Mouse (Mus musculus): ENCODE measurements around the gene Ctla2b. TPM values are rescaled to one million over a fixed set of nuclear protein-coding genes. Genes with fewer than 3 reads are reported as not detected.

Ctla2b gene
- polyA plus RNA-seq (2015; fragmentation: Nextera tagmentation; extraction: Ambion mirVana), result 2.3 and 3.4 TPM in 2 replicates

GRCm38 (mm10) chr13:60897328-60897727 lies at the start of gene Ctla2b:
Gene Ctla2b (minus strand): TSS chr13:60897447.

GRCm38 (mm10) chr13:60941884-60942283 lies 44.6 kb upstream of the Ctla2b start, which contains the start of gene Tpbpa:
Gene Tpbpa (minus strand): TSS chr13:60941984.

GRCm38 (mm10) chr13:60936500-60936901 lies 39.3 kb upstream of the Ctla2b start, which contains the start of the genes Gm49391 and Ctla2a:
Gene Gm49391 (minus strand): TSS chr13:60936571.
Gene Ctla2a (minus strand): TSS chr13:60936625.

DNA sequence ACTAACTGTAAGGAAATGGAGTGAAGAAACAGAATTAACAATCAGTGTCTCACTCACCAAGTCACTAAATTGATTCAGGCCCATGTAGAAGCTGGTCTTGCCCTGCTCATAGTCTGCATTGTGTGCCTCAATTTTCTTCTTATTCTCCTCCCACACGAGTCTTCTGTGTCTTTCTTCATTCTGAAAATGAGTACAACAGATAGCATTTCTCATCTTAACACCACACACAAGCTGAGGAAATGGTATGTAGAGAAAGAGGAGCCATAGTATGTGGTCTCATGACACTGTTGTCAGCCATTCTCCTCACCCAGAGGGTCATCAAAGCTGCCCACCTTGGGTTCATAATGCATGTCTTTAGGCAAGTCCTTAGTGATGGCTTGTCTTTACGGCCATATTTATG lies 38.2 kb upstream of the Ctla2b start, which contains the start of gene Gm49393:
Gene Gm49393 (minus strand): TSS at position 101 of the 400 bp plus-strand sequence.

DNA sequence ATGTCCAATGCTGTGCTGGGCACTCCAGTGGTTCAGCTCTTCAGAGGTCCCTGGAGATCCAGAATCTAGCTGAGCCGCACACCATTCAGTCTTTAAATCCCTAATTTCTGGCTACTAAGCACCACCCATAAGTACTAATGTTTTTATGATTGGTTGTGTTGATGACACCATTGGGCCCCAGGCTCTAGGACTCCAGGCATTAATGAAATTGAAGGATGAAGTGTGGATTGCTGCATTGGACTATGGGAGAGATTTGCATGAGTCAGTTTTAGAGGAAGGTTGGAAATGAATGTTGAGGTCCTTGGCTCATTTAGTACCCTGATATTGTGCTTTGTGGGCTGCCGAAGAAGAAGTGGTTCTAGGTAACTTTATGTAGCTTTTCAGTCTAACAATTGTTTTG lies 7.5 kb upstream of the Ctla2b start, which contains the start of gene Tpbpb:
Gene Tpbpb (minus strand): TSS at position 101 of the 400 bp plus-strand sequence.

GRCm38 (mm10) chr13:60896794-60897193 lies 453 bp downstream of the Ctla2b start, which contains the start of gene Gm49392:
Gene Gm49392 (minus strand): TSS chr13:60896894.

DNA sequence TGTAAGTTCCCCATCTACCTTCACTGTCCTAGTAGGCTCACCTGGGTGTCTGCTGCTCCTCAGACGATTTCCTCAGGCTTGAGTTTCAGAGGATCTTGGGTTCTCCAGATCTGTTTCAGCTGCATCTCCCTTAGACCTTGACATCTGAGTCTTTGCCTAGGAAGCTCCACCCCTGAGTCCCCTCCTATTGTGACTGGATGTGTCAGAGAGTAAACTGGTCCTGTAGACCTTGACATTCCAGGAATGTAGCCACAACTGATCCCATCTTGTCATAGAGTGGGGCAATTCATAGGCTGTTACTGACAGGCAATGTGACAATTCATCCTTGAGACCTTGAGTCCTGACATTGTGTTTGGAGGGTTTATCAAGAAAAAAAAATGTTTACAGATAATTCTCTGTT lies 33.0 kb downstream of the Ctla2b start, which contains the start of gene 4930486L24Rik:
Gene 4930486L24Rik (minus strand): TSS at position 195 of the 400 bp plus-strand sequence.

Other genes starting within 250 kb of the Ctla2b start
- gene BC051665, start 111.1 kb downstream of the Ctla2b start, polyA plus RNA-seq (2015; fragmentation: Nextera tagmentation; extraction: Ambion mirVana), result not detected in 2 replicates
- gene Ctsll3, start 94.6 kb downstream of the Ctla2b start, polyA plus RNA-seq (2015; fragmentation: Nextera tagmentation; extraction: Ambion mirVana), result not detected in 2 replicates
- not detected in 2 replicates for gene 4930486L24Rik, start 33.0 kb downstream of the Ctla2b start, polyA plus RNA-seq (2015; fragmentation: Nextera tagmentation; extraction: Ambion mirVana)
- 0.28 and 0.37 TPM in 2 replicates for gene Gm49392, start 553 bp downstream of the Ctla2b start, polyA plus RNA-seq (2015; fragmentation: Nextera tagmentation; extraction: Ambion mirVana)
- not detected in 2 replicates for gene Tpbpb, start 7.4 kb upstream of the Ctla2b start, polyA plus RNA-seq (2015; fragmentation: Nextera tagmentation; extraction: Ambion mirVana)
- not detected in 2 replicates for gene Gm49393, start 38.1 kb upstream of the Ctla2b start, polyA plus RNA-seq (2015; fragmentation: Nextera tagmentation; extraction: Ambion mirVana)
- gene Gm49391, start 39.1 kb upstream of the Ctla2b start, polyA plus RNA-seq (2015; fragmentation: Nextera tagmentation; extraction: Ambion mirVana), result 1.1 and 2.2 TPM in 2 replicates
- gene Ctla2a, start 39.2 kb upstream of the Ctla2b start, polyA plus RNA-seq (2015; fragmentation: Nextera tagmentation; extraction: Ambion mirVana), result 34.1 and 37.4 TPM in 2 replicates
- not detected in 2 replicates for gene Tpbpa, start 44.5 kb upstream of the Ctla2b start, polyA plus RNA-seq (2015; fragmentation: Nextera tagmentation; extraction: Ambion mirVana)
- gene Ctsj, start 108.5 kb upstream of the Ctla2b start, polyA plus RNA-seq (2015; fragmentation: Nextera tagmentation; extraction: Ambion mirVana), result not detected in 2 replicates
- not detected in 2 replicates for gene Ctsq, start 143.2 kb upstream of the Ctla2b start, polyA plus RNA-seq (2015; fragmentation: Nextera tagmentation; extraction: Ambion mirVana)